ENCODE assay signal across 21 mouse cellular contexts in the genomic region with DNA sequence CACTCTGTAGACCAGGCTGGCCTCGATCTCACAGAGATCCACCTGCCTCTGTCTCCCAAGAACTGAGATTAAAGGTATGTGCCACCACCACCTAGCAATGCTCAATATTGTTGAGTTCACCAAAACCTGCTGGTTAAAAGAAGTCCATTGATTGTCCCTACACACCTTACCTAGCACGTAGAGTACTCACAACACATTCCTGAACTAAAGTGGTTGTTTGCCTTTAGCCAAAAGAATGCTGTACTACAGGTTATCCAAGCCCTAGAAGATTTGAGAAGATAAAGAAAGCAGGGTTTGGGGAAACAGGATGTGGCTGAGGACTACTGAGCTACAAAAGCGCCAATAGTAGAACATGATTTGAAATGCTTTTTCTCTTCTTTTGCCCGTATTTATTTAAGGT. TPM values are rescaled to one million over a fixed set of nuclear protein-coding genes. Genes with fewer than 3 reads are reported as not detected.
DNase-seq lines count a peak whose midpoint lies in the region; ATAC-seq and TF ChIP-seq lines count a peak whose summit lies in the region.
"Had no signal": no experiment of that assay in that cellular context is flagged by ENCODE, and none has a peak within 500 bp of the region (broad histone marks: within the 10 kb centered on the region; RNA-seq: fewer than 3 reads in every experiment).

No protein-coding gene starts in this region.

- no peaks in the 10 kb centered on the region for H3K27me3 ChIP-seq in lung, embryonic 14.5 days (ENCODE audit: insufficient read depth, low read length)
- no peaks in the 10 kb centered on the region for H3K27me3 ChIP-seq in stomach, embryonic 15.5 days (replicated peaks)
- H3K27me3 ChIP-seq: CH12.LX had no signal

- H3K27ac ChIP-seq in lung, embryonic 14.5 days (ENCODE audit: low read depth) = 0 out of 2 replicates have a peak overlapping the region, but pooled peaks have one; percentile 38
- peak overlapping the region; percentile 68; the same call in 1 of the 2 replicates for H3K27ac ChIP-seq in embryonic fibroblast, embryonic 13.5 days (ENCODE audit: insufficient read depth, low read length)
- no peak overlapping the region; the same call in 1 of the 2 replicates for H3K27ac ChIP-seq in stomach, embryonic 15.5 days
- H3K27ac ChIP-seq: forebrain, embryonic 13.5 days; heart, adult 2 months; heart, embryonic 15.5 days; hindbrain, embryonic 10.5 days; hindbrain, embryonic 14.5 days had no signal

- ATAC-seq in lung, embryonic 14.5 days (ENCODE audit: insufficient read depth) = peak; percentile 69; the same call in 1 of the 2 replicates
- peak; percentile 72 for ATAC-seq in stomach, embryonic 15.5 days (ENCODE audit: insufficient read depth, low FRiP score, low read depth)
- ATAC-seq: forebrain, embryonic 13.5 days; forebrain, postnatal 0 days had no signal

- no peak overlapping the region for H3K4me2 ChIP-seq in lung, embryonic 14.5 days
- no peak overlapping the region for H3K4me2 ChIP-seq in stomach, embryonic 15.5 days
- H3K4me2 ChIP-seq: forebrain, embryonic 13.5 days; heart, embryonic 11.5 days; heart, embryonic 15.5 days; hindbrain, embryonic 14.5 days had no signal

- H3K9ac ChIP-seq in lung, embryonic 14.5 days = no peak overlapping the region
- no peak overlapping the region for H3K9ac ChIP-seq in stomach, embryonic 15.5 days
- H3K9ac ChIP-seq: forebrain, embryonic 13.5 days; forebrain, postnatal 0 days; heart, embryonic 15.5 days; hindbrain, embryonic 14.5 days had no signal

- peak; percentile 44 for DNase-seq in lung, embryonic 14.5 days
- no peak for DNase-seq in lung, adult 2 months
- peak; percentile 2 for DNase-seq in lung, postnatal 10 days
- no peak for DNase-seq in left cerebral cortex, postnatal 36 days (ENCODE audit: low spot score in 2 of 2)
- DNase-seq in left cerebral cortex, adult 8-10 months (ENCODE audit: low spot score in 2 of 2) = no peak
- DNase-seq: adrenal gland, adult 2 months; adrenal gland, postnatal 25 days; cerebellum, adult 18-20 months; cerebellum, adult 9-11 months; forebrain, postnatal 0 days; gastrocnemius, postnatal 14 days; heart, adult 2 months; heart, postnatal 14 days had no signal

- 60% methylated on average over 4 of the region's 4 CpGs for WGBS in lung, embryonic 14.5 days
- WGBS in lung, adult 2 months = 75% methylated on average over 4 of the region's 4 CpGs
- WGBS in stomach, embryonic 15.5 days = 74% methylated on average over 4 of the region's 4 CpGs

- no peaks in the 10 kb centered on the region for H3K36me3 ChIP-seq in lung, embryonic 14.5 days (ENCODE audit: insufficient read depth)
- no peaks in the 10 kb centered on the region for H3K36me3 ChIP-seq in stomach, embryonic 15.5 days
- H3K36me3 ChIP-seq: heart, embryonic 15.5 days; hindbrain, embryonic 10.5 days had no signal

- no peak for TF ChIP-seq POLR2A in lung, adult 2 months (IDR thresholded peaks at IDR 0.05; ENCODE audit: borderline replicate concordance, extremely low read depth, low read depth, low read length)
- TF ChIP-seq POLR2A in embryonic fibroblast, embryonic 13.5 days (IDR thresholded peaks at IDR 0.05; ENCODE audit: low read depth, low read length) = no peak

- H3K4me3 ChIP-seq in lung, embryonic 14.5 days (ENCODE audit: low read depth, low read length) = no peak overlapping the region
- no peak overlapping the region for H3K4me3 ChIP-seq in lung, adult 2 months (replicated peaks; ENCODE audit: extremely low read depth, low read depth, low read length)
- H3K4me3 ChIP-seq in embryonic fibroblast, embryonic 13.5 days (ENCODE audit: insufficient read depth, low read length) = no peak overlapping the region
- H3K4me3 ChIP-seq in stomach, embryonic 15.5 days (replicated peaks) = no peak overlapping the region
- H3K4me3 ChIP-seq: forebrain, embryonic 13.5 days; heart, adult 2 months; heart, embryonic 15.5 days; hindbrain, embryonic 10.5 days had no signal

- no peak for TF ChIP-seq CTCF in lung, embryonic 14.5 days (IDR thresholded peaks at IDR 0.05; ENCODE audit: low read depth)
- TF ChIP-seq CTCF in lung, adult 2 months (IDR thresholded peaks at IDR 0.05; ENCODE audit: insufficient read depth, low read length) = no peak
- no peak for TF ChIP-seq CTCF in embryonic fibroblast, embryonic 13.5 days (IDR thresholded peaks at IDR 0.05; ENCODE audit: borderline replicate concordance, insufficient read depth, low read length)

- H3K9me3 ChIP-seq in lung, embryonic 14.5 days (ENCODE audit: low read depth, low read length) = no peaks in the 10 kb centered on the region
- no peaks in the 10 kb centered on the region for H3K9me3 ChIP-seq in stomach, embryonic 15.5 days
- H3K9me3 ChIP-seq: forebrain, embryonic 13.5 days; heart, embryonic 15.5 days; hindbrain, embryonic 10.5 days had no signal

- intact Hi-C loops in left cerebral cortex, postnatal 36 days (cut with DNase I) = no loop called here

- H3K4me1 ChIP-seq in lung, embryonic 14.5 days (ENCODE audit: insufficient read depth) = no peaks in the 10 kb centered on the region
- no peaks in the 10 kb centered on the region for H3K4me1 ChIP-seq in lung, adult 2 months (ENCODE audit: control insufficient read depth, insufficient read depth, low read length)
- no peaks in the 10 kb centered on the region; the same call in none of the 2 replicates for H3K4me1 ChIP-seq in embryonic fibroblast, embryonic 13.5 days (ENCODE audit: control insufficient read depth, insufficient read depth, low read length)
- no peaks in the 10 kb centered on the region for H3K4me1 ChIP-seq in stomach, embryonic 15.5 days
- H3K4me1 ChIP-seq: forebrain, embryonic 13.5 days; heart, embryonic 15.5 days; hindbrain, embryonic 10.5 days had no signal

RNA-seq across cellular contexts. Expression of gene Rlim, which starts 34.0 kb away (rescaled TPM):
- 52.7 and 53.9 TPM in 2 replicates for polyA plus RNA-seq in lung, embryonic 14.5 days (2014; fragmentation: Nextera tagmentation; extraction: Ambion mirVana)
- 4.1 and 7.3 TPM in 2 replicates for polyA plus RNA-seq in lung, adult 2 months (2012; rRNA removed)
- polyA plus RNA-seq in embryonic fibroblast, embryonic 13.5 days (2011; ENCODE audit: insufficient read length, low read depth, missing spikeins) = 87.8 and 90.1 TPM in 2 replicates
- 30.6 and 34.3 TPM in 2 replicates for polyA plus RNA-seq in stomach, embryonic 15.5 days (2015; fragmentation: Nextera tagmentation; extraction: Ambion mirVana)
- total RNA-seq in left cerebral cortex, postnatal 36 days (2021) = 10 to 100 TPM; 43.0 to 51.6 TPM
- total RNA-seq in left cerebral cortex, adult 8-10 months (2022) = 10 to 100 TPM; 46.4 to 54.6 (median 49.9) TPM

Comparison
In these comparisons a context has a peak if more than half of its experiments do, and no peak if none do; other contexts are left out.
1. DNase-seq: peak in lung, embryonic 14.5 days (single experiment) and lung, postnatal 10 days (single experiment); none in lung, adult 2 months (single experiment), left cerebral cortex, postnatal 36 days (0 of 2) and left cerebral cortex, adult 8-10 months (0 of 2).